Mouse (Mus musculus) liver, adult (tissue): ENCODE data around the gene Mms19.

Experiments used
- GATA4 ChIP-seq: IDR thresholded peaks from 2 replicates; pipeline ENCODE4 v1.6.1; 2014; ENCODE audit warnings: mild to moderate bottlenecking, low read length; ENCODE audit not compliant: insufficient replicate concordance

Gene Mms19

DNA sequence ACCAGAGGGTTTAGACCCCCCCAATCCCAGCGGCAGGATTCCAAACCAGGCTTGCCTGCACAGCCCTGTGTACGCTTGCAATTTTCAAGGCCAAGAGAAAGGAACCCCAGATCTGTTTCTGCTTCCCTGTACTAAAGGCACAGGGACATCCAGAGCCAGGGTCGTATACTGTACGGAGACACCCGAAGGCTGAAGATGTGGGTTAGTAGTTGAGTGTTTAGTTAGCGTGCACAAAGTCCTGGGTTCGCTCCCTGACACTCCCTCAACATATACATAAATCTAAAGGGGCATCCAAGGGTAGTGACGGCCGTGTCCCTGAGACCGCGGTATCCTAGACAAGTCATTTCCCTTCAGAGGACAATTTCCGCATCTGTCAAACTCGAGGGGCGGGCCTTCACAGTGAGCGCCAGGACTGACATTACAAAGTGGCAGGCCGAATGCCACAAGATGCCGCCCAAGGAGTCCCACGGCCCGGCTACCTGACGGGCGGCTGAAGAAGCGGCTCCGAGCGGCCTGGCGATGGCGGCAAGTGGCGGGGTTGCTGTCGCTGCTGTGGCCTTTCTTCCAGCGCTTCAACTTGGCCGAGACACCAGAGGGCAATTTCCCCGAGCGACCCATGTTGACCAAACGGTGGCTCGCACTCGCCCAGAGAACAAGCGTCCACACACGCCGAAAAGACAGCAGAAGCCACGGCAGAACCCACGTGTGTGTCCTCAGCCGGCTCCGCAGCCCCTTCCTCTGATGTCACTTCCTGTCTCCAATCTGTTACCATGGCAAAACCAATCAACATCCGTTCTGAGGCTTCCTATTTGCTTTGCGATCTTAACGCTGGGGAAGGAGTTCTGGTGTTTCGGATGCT is 85.3 kb downstream of the Mms19 start, which contains the start of gene Rrp12:
TSS of gene Rrp12 (minus strand) at position 714 of the 859 bp plus-strand sequence.
- TF ChIP-seq GATA4: no peak

GRCm38 (mm10) chr19:41894959-41895358 is 86.0 kb downstream of the Mms19 start:
- no peak for TF ChIP-seq GATA4
